Mouse (Mus musculus) midbrain, embryonic 12.5 days (tissue): ENCODE results near the gene Phactr2. TPM values are rescaled to one million over a fixed set of nuclear protein-coding genes. Genes with fewer than 3 reads are reported as not detected.

Experiments used
- ATAC-seq: fragments of 200-750 bp; cut with Nextera tagmentation; 2 replicates; pipeline ENCODE4 v1.8.0; 2017; ENCODE audit warnings: low read depth, moderate TSS enrichment, moderate library complexity; ENCODE audit not compliant: low FRiP score
- H3K27ac ChIP-seq: fragments of 300-500 bp; sonication (generic); replicated peaks from 2 replicates; pipeline ENCODE4 v1.5.1; 2016; ENCODE audit warnings: mild to moderate bottlenecking
- H3K27me3 ChIP-seq: fragments of 300-500 bp; sonication (generic); 2 replicates; pipeline ENCODE4 v1.6.1; 2016; ENCODE audit warnings: mild to moderate bottlenecking
- H3K36me3 ChIP-seq: fragments of 300-500 bp; sonication (generic); 2 replicates; pipeline ENCODE4 v1.6.1; 2016
- H3K4me1 ChIP-seq: fragments of 300-500 bp; sonication (generic); 2 replicates; pipeline ENCODE4 v1.6.1; 2016
- H3K4me2 ChIP-seq: fragments of 300-500 bp; sonication (generic); replicated peaks from 2 replicates; pipeline ENCODE4 v1.6.1; 2016; ENCODE audit warnings: mild to moderate bottlenecking, moderate library complexity
- H3K4me3 ChIP-seq: fragments of 300-500 bp; sonication (generic); 2 replicates; pipeline ENCODE4 v1.5.1; 2016; ENCODE audit warnings: mild to moderate bottlenecking
- H3K9ac ChIP-seq: fragments of 300-500 bp; sonication (generic); replicated peaks from 2 replicates; pipeline ENCODE4 v1.6.1; 2016; ENCODE audit warnings: mild to moderate bottlenecking, moderate library complexity
- H3K9me3 ChIP-seq: fragments of 300-500 bp; sonication (generic); 2 replicates; pipeline ENCODE4 v1.6.1; 2016; ENCODE audit warnings: mild to moderate bottlenecking
- WGBS: fragments of 180-500 bp; shearing (Covaris S2); methylation state at CpG from one replicate; pipeline ENCODE4 v1.1.7; 2016; 5-methylcytosine and 5-hydroxymethylcytosine counted together
- polyA plus RNA-seq: library from polyadenylated mRNA; unstranded; fragments of >200 nt; fragmentation: Nextera tagmentation; extraction: Ambion mirVana; gene quantifications from 2 replicates; pipeline ENCODE4 v1.2.1, GENCODE M21; 2016

The Phactr2 gene
- polyA plus RNA-seq, 1 experiment from 2014 or later = 11.7 TPM

DNA sequence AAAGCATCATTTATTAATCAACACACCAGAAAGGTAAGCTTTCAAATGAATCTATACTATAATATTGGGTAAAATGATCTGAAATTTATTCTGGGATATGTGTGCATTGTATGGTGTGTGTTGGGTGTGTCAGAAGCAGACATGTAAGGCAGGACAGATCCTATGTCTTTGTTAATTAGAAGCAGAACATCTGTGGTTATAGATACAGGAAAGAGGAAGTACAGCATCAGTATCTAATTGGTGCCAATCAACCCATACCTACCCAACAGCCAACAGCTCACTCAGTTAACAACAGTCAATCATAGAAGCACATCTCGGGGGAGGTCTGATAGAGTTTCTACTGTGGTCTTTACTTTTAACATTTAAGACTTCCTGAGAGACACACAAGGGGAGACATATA lies 96.3 kb downstream of the Phactr2 start:
- 88% methylated on average over 1 of the region's 1 CpGs for WGBS
- no peak for ATAC-seq
- H3K9me3 ChIP-seq = no peaks in the 10 kb centered on the region

DNA sequence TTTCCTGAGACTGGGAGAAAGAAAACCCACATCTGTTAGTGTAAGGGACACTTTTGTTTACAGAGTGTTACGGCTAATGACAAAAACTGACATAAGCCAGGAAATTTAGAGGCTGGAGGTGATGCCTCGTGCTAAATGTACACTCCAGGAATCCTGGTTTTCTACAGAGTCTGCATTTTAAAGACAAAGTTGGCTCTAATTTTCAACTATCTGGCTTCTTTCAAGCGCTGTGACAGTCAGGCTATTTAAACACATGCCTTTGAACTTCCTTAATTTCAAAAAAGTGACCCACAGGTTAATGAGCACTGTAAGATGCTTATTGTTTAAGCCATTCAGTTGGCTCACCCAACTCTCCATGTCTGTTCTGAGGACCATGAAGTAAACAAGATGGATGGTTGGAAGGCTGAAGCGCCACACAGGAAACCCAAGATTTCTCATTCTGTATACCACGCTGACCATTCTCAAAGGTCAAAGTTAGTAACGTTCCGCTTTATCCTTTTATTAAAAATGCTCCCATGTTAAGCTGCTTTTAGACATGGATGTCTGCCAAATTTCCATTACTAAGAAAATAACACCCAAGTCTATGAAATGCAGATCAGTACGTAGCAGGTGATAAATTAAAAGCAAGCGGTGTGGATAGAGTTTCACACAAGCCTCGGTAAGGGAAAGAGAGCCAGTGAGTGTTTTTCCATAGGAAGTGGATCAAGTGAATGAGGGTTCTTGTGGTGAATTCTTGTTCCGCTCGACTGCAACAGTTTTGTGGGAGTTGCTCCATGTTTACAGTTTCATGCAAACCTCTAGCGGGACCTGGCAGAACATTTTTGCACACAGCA lies 97.6 kb downstream of the Phactr2 start:
- 79% methylated on average over 13 of the region's 13 CpGs for WGBS
- H3K27me3 ChIP-seq = no peaks in the 10 kb centered on the region
- peaks cover 8% of the 10 kb centered on the region; the same call in 1 of the 2 replicates for H3K4me1 ChIP-seq
- ATAC-seq = no peak
- no peak overlapping the region for H3K4me2 ChIP-seq
- no peaks in the 10 kb centered on the region for H3K36me3 ChIP-seq
- H3K9ac ChIP-seq = no peak overlapping the region
- H3K9me3 ChIP-seq = no peaks in the 10 kb centered on the region
- no peak overlapping the region for H3K4me3 ChIP-seq
- H3K27ac ChIP-seq = no peak overlapping the region

More for the DNA sequence above, 96.3 kb downstream of the Phactr2 start:
- Histone ChIP-seq H3K9ac (no peak overlapping the region), H3K27me3 (no peaks in the 10 kb centered on the region), H3K36me3 (no peaks in the 10 kb centered on the region), H3K4me2 (no peak overlapping the region), H3K27ac (no peak overlapping the region), H3K4me1 (peaks cover 8% of the 10 kb centered on the region; the same call in 1 of the 2 replicates), H3K4me3 (no peak overlapping the region)

DNA sequence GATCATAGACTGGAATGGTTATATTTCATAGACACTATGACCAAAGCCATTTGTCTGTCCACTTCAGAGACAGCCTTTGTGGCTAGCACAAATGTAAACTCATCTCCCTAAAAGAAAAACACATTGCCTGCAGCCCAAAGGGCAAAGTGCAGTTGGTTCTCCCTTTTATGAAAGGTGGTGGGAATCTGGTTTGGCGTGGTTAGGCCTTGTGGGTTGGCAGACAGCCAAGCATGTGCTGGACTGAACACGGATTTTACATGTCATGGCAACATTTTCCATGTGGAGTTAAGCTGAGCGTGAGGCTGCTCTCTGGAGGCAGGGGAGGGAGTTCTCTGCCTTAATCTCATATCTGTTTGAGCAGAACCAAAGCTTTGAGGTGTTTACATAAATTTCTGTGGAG lies 98.4 kb downstream of the Phactr2 start:
- Histone ChIP-seq H3K27ac (no peak overlapping the region), H3K4me1 (peaks cover 8% of the 10 kb centered on the region; the same call in 1 of the 2 replicates), H3K9ac (no peak overlapping the region), H3K4me2 (no peak overlapping the region), H3K9me3 (no peaks in the 10 kb centered on the region), H3K27me3 (no peaks in the 10 kb centered on the region), H3K36me3 (no peaks in the 10 kb centered on the region), H3K4me3 (no peak overlapping the region)
- 65% methylated on average over 3 of the region's 3 CpGs for WGBS
- ATAC-seq = no peak

DNA sequence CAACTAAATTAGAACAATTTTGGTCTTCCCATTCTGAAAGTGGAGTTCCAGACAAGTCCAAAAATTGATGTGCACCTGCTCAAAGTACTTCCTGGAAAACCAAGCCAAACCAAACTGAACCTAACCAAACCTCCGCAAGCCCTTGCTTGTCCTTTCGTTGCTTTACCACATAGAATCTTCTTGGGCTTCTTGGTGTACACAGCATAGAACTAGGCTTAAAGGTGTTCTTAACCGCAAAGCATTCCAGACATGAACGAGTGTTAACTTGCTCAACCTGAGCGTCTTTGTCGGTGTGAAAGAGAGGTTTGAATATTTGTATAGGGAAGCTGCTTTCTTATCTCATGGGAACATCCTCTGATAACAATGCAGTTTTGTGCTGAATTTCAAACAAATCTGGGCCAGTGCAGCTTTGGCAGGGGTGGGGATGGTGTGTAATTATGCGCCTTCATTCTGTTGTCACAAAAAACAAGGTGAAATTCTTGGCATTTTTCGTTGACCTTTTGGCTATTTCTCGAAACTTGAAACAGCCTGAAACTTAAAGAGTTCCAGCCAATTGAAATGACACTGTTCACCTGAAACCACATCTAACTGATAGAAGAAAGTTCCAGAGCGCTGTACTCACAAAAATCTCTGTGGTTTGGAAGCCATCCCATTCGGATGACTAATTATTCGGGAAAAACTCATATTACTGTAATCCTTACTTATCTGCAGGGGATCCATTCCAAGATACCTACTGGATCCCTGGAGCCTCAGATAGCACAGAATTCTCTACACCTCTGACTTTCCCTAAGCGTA lies 104.4 kb downstream of the Phactr2 start:
- H3K27ac ChIP-seq = no peak overlapping the region
- 86% methylated on average over 13 of the region's 13 CpGs for WGBS
- ATAC-seq = no peak

DNA sequence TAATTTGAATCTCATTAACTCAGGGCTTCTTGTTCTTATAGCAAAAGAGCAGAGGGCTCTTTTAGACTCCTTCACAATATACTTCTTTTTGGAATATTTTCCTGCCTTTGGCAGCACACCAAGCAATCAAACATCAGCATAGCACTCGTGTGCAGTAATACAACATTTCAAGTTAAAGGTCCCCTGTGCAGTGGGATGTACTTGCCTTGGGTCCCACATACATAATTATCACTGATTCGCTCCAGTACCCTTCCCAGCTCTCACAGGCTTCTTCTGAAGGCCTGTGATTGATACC lies 110.0 kb downstream of the Phactr2 start:
- H3K9ac ChIP-seq = no peak overlapping the region
- no peak overlapping the region for H3K27ac ChIP-seq
- no peak overlapping the region for H3K4me2 ChIP-seq
- H3K9me3 ChIP-seq = no peaks in the 10 kb centered on the region
- no peaks in the 10 kb centered on the region for H3K27me3 ChIP-seq
- 78% methylated on average over 2 of the region's 2 CpGs for WGBS
- H3K4me1 ChIP-seq = no peaks in the 10 kb centered on the region
- ATAC-seq = no peak
- no peaks in the 10 kb centered on the region for H3K36me3 ChIP-seq
- H3K4me3 ChIP-seq = no peak overlapping the region

More for the DNA sequence above, 104.4 kb downstream of the Phactr2 start:
- H3K9me3 ChIP-seq = no peaks in the 10 kb centered on the region
- H3K27me3 ChIP-seq = no peaks in the 10 kb centered on the region
- no peak overlapping the region for H3K4me3 ChIP-seq
- H3K4me2 ChIP-seq = no peak overlapping the region
- no peaks in the 10 kb centered on the region for H3K36me3 ChIP-seq
- peaks cover 5% of the 10 kb centered on the region; the same call in 1 of the 2 replicates for H3K4me1 ChIP-seq
- no peak overlapping the region for H3K9ac ChIP-seq

DNA sequence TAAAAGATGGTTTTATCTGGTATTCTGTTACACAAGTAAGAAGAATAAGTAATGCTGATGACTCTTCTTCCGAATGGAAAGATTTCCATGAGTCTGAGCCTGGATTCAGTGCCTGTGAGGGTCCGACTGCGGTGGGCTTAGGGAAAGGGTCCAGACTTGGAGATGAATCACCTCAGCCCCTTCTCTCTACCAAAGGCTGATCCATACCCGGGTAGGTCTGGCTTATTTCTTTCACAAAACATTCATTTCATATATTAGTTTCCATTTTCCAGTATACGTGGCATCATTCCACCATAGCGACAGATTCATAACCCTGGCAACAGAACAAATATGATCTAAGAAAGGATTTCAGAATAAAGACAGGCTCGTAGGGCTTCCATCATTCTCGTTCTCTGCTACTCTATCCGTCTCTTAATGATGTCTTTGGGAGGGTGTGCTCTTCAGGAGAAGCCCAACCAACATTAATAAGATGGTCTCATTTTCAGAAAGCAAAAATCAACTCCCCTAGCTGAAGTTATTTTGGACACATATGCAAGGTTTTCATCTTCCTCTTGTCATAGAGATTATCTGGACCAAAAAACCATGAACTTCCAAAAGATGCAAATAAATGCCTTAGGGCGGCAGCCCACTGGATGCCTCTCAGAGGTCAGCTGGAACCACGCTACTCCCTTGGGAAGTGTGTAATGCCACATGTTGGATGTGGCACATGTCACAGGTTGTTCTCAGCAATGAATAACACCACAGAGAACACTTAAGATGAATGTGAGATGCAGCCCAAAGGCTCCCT lies 110.5 kb downstream of the Phactr2 start:
- no peaks in the 10 kb centered on the region for H3K27me3 ChIP-seq
- H3K4me3 ChIP-seq = no peak overlapping the region
- no peak for ATAC-seq
- H3K9ac ChIP-seq = no peak overlapping the region
- H3K27ac ChIP-seq = no peak overlapping the region
- no peaks in the 10 kb centered on the region for H3K36me3 ChIP-seq
- 88% methylated on average over 11 of the region's 11 CpGs for WGBS
- H3K4me1 ChIP-seq = no peaks in the 10 kb centered on the region
- H3K4me2 ChIP-seq = no peak overlapping the region
- no peaks in the 10 kb centered on the region for H3K9me3 ChIP-seq

DNA sequence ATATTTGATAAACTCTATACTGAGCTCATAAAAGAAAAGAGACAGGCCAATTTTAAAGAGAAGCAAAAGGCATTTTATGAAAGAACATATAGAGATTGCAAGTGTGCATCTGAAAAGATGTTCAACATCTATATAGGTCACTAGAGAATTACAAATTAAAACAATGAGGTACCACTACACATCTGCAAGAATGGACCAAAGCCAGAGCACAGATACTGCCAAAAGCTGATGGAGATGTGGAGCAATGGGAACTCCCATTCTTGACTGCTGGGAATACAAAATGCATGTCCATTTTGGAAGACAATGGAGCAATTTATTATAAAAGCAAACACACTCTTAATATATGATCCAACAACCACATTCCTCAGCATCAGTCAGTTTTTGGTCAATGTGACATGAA lies 113.3 kb downstream of the Phactr2 start:
- Histone ChIP-seq H3K4me1 (no peaks in the 10 kb centered on the region), H3K36me3 (no peaks in the 10 kb centered on the region), H3K4me3 (no peak overlapping the region), H3K4me2 (no peak overlapping the region), H3K9ac (no peak overlapping the region), H3K27ac (no peak overlapping the region), H3K27me3 (no peaks in the 10 kb centered on the region), H3K9me3 (no peaks in the 10 kb centered on the region)
- no peak for ATAC-seq

DNA sequence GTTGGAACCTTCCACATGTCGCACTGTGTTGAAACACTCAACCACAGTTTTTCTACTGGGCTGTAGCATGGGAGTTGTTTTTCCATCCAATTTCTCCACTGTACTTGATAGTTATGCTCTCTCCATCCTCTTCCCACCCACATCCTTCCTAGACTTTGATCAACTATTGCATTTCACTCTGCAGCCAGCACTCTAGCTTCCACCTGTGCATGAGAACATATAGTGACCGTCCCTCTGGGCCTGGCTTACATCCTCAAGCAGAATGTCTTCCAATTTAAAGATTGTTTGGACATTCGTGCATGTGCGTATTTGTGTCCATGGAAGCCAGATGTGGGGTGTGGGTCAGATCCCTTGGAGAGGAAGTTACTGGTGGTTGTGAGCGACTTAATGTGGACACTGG lies 114.4 kb downstream of the Phactr2 start:
- Histone ChIP-seq H3K4me3 (no peak overlapping the region), H3K9me3 (no peaks in the 10 kb centered on the region), H3K27ac (no peak overlapping the region), H3K27me3 (no peaks in the 10 kb centered on the region), H3K36me3 (no peaks in the 10 kb centered on the region), H3K4me1 (no peaks in the 10 kb centered on the region), H3K9ac (no peak overlapping the region), H3K4me2 (no peak overlapping the region)
- WGBS = 90% methylated on average over 5 of the region's 5 CpGs
- no peak for ATAC-seq

DNA sequence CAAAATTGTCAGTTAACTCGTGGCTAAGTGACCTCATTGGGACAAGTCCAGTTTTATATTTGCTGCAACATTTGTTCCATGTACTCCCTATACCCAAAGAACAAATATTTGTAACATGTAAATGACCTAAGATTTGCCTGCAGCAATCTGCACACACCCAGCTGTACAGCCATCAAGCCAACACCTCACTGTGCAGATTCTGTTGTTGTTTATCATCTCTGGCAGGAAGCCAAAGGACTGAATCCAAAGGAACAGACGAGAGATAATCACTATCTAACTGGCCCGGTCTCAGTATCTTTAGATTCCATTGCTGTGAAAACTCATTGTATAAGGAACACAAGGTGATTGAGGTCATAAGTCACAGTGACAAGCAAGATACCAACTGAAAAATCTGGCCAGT lies 115.5 kb downstream of the Phactr2 start:
- no peak for ATAC-seq
- WGBS = 72% methylated on average over 3 of the region's 3 CpGs
- no peak overlapping the region for H3K9ac ChIP-seq
- no peak overlapping the region for H3K27ac ChIP-seq
- H3K4me2 ChIP-seq = no peak overlapping the region
- no peaks in the 10 kb centered on the region for H3K9me3 ChIP-seq
- no peak overlapping the region for H3K4me3 ChIP-seq
- H3K36me3 ChIP-seq = no peaks in the 10 kb centered on the region
- H3K4me1 ChIP-seq = no peaks in the 10 kb centered on the region
- no peaks in the 10 kb centered on the region for H3K27me3 ChIP-seq

DNA sequence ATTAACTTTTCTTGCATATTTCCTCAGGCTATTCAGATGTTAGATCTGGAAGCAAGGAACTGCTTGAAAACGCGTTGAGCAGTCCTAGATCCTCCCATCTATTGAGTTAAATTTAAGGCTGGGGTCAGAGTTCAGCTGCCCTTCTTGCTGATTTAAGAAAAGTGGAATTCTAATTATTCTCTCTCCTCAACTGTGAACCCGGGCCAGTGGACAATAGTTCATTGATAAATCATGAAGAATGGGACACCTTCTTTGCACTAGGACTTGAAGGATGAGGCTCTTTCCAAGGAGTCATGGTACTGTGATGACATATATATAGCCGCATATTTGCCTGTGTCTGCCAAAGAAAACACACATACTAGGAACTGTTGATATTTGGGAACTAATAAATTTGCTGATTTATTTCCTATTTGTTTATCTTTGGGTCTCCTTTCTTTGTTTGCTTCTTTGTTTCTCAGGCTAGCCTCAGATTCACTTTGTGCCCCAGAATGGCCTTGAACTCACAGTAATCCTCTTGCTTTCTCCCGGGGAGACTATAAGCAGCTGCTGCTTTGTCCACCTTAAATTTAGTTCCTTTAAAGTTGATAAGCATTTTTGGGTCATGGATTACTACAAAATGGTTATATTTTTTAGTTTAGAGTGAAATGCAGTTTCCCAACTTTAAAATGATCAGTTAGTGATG lies 127.5 kb downstream of the Phactr2 start:
- Histone ChIP-seq H3K4me3 (no peak overlapping the region), H3K36me3 (no peaks in the 10 kb centered on the region), H3K9me3 (no peaks in the 10 kb centered on the region), H3K9ac (no peak overlapping the region), H3K27me3 (no peaks in the 10 kb centered on the region), H3K4me2 (no peak overlapping the region), H3K4me1 (no peaks in the 10 kb centered on the region), H3K27ac (no peak overlapping the region)
- ATAC-seq = no peak
- WGBS = 40% methylated on average over 5 of the region's 5 CpGs

DNA sequence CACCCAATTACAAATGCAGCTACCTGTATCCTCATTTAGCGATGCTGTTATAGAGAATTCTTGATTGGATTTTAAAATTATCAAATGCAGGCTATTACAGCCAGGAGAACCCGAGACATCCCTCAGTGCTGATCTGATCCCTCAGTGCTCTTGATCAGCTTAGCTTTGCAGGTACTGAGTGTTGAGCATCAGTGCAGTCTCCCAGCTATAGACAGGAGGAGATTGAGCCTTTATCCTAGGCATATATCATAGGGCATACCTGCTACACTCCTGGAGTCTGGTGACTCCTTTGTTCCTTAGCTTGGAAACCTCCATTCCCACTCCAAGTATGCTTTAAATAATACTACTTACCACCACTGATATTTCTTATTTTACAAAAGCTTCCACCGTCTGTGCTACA lies 133.6 kb downstream of the Phactr2 start:
- no peak for ATAC-seq
- Histone ChIP-seq H3K27ac (no peak overlapping the region), H3K4me3 (no peak overlapping the region), H3K9me3 (no peaks in the 10 kb centered on the region), H3K27me3 (no peaks in the 10 kb centered on the region), H3K36me3 (no peaks in the 10 kb centered on the region), H3K4me1 (no peaks in the 10 kb centered on the region), H3K4me2 (no peak overlapping the region), H3K9ac (no peak overlapping the region)
- 85% methylated on average over 3 of the region's 3 CpGs for WGBS
